Mouse (Mus musculus): ENCODE results near the gene 9930111J21Rik2. TPM values are rescaled to one million over a fixed set of nuclear protein-coding genes. Genes with fewer than 3 reads are reported as not detected.
"Not testable (repeated sequence)": the region's sequence is repeated elsewhere in the genome, so short reads cannot be mapped to it uniquely, and the experiment has no call there.

Gene 9930111J21Rik2
- polyA plus RNA-seq, 1 experiment from 2014 or later, result 1.1 TPM

DNA sequence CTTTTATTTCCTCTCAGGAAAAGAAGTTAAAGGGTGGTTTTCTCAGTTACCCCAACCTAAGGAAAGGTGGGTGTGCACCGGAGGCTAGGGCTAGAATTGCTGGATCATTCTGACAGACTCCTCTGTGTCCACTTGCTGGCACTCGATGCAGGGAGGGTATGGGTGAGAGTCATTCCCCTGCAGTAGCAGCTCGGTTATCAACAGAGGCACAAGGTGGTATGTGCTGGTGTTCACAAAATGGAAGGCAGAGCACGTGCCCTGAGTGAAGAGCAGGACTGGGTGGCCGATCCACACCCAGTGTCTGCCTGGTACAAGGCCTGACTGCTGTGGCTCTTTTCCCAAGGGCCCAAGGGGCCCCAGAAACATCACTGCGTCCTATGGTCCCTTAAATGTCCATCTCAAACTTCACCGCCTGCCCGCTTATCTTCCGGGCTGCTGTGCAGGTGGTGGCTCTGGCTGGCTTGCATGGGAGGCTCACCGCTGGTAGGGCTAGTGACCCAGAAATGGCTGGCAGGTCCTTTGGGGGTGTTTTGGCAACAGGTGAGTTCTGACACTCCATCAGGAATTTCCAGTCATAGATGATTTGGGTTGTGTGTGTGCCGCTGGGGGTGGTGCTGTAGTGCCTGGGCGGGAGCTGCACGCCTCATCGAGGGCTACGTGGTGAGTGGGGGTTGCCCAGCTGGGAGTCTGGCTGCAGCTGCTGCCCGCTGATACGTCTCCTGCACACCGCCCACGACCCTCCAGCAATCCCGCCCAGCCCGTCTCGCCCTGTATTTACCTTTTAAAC lies 37.0 kb upstream of the 9930111J21Rik2 start:
- peaks cover 8% of the 10 kb centered on the region for H3K4me1 ChIP-seq
- H3K9ac ChIP-seq, result no peak overlapping the region
- peak overlapping the region; percentile 37 for H3K27ac ChIP-seq
- H3K4me2 ChIP-seq, result peak overlapping the region; percentile 39
- no peaks in the 10 kb centered on the region for H3K27me3 ChIP-seq
- no peaks in the 10 kb centered on the region for H3K36me3 ChIP-seq
- H3K9me3 ChIP-seq, result no peaks in the 10 kb centered on the region
- ATAC-seq (ENCODE audit: borderline replicate concordance, extremely low read depth, low FRiP score, low TSS enrichment), result peak; percentile 88
- WGBS, result 27% methylated on average over 22 of the region's 22 CpGs
- peak overlapping the region; percentile 7; the same call in 1 of the 2 replicates for H3K4me3 ChIP-seq

DNA sequence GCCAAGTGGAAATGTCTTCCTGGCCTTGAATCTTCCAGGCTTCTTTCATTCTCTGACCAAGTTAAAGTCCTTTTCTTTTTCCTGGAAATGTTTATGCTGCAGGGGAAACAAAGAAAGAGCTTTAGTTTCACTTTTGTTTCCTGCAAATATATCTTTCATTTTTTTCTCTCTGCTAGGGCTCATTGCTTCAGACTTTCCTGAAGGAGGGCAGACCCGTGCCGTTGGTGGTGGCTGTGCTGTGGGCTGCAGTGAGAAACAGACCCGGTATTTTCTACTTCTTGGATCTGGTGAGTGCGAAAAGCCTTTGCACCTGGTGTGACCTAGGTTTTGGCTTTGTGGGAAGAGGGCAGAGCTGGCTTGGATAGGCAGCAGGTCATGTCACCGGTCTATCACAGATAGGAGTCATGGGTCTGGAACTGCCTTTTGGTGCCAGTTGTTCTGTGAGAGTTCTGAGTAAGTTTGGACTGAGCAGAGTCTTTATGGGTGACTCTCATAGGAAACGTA lies 35.9 kb upstream of the 9930111J21Rik2 start:
- no peaks in the 10 kb centered on the region for H3K27me3 ChIP-seq
- no peak for ATAC-seq (ENCODE audit: borderline replicate concordance, extremely low read depth, low FRiP score, low TSS enrichment)
- no peak overlapping the region for H3K27ac ChIP-seq
- peaks cover 8% of the 10 kb centered on the region for H3K4me1 ChIP-seq
- no peaks in the 10 kb centered on the region for H3K9me3 ChIP-seq
- no peak overlapping the region for H3K4me2 ChIP-seq
- no peak overlapping the region for H3K4me3 ChIP-seq
- H3K36me3 ChIP-seq, result no peaks in the 10 kb centered on the region
- no peak overlapping the region for H3K9ac ChIP-seq
- WGBS, result 73% methylated on average over 6 of the region's 6 CpGs

DNA sequence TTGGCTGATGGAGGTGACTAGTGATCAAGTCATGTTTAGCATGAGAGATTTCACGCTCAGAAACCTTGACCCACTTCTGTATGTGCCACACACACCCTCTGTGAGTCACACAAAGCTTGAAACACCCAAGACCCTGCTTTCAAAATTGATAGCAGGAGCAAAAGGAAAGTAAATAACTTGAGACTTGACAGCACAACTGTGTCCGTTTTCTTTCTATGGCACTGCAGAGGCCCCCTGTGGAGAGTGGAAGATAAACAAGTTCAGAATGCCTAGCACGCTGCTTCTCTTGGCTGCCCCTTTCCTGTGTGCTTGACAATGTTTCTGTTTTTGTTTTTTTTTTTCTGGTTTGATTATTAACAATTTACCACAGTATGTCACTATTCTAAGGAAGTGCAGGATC lies 33.8 kb upstream of the 9930111J21Rik2 start:
- Histone ChIP-seq H3K36me3 (no peaks in the 10 kb centered on the region), H3K27me3 (no peaks in the 10 kb centered on the region), H3K9me3 (no peaks in the 10 kb centered on the region), H3K4me2 (no peak overlapping the region), H3K4me3 (no peak overlapping the region), H3K4me1 (peaks cover 8% of the 10 kb centered on the region), H3K9ac (no peak overlapping the region), H3K27ac (no peak overlapping the region)
- 24% methylated on average over 3 of the region's 3 CpGs for WGBS
- ATAC-seq (ENCODE audit: borderline replicate concordance, extremely low read depth, low FRiP score, low TSS enrichment), result no peak

DNA sequence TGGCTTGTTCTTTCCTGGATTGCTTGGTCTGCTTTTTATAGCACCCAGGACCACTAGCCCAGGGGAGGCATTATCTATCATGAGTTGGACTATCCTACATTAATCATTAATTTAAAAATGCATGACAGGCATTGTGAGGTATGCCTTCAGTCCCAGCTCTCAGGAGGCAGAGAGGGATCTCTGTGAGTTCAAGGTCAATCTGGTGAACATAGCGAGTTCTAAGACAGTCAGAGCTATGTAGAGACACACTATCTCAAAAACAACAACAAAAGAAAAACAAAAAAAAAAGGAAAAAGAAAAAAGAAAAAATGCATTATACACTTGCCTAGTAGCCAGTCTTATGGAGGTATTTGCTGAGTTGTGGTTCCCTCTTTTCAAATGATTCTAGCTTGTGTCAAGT lies 33.3 kb upstream of the 9930111J21Rik2 start:
- Histone ChIP-seq H3K9ac (no peak overlapping the region), H3K27me3 (no peaks in the 10 kb centered on the region), H3K36me3 (no peaks in the 10 kb centered on the region), H3K9me3 (no peaks in the 10 kb centered on the region), H3K4me3 (no peak overlapping the region), H3K4me2 (no peak overlapping the region), H3K4me1 (peaks cover 8% of the 10 kb centered on the region), H3K27ac (no peak overlapping the region)
- ATAC-seq (ENCODE audit: borderline replicate concordance, extremely low read depth, low FRiP score, low TSS enrichment), result no peak
- WGBS, result 81% methylated on average over 1 of the region's 1 CpGs

DNA sequence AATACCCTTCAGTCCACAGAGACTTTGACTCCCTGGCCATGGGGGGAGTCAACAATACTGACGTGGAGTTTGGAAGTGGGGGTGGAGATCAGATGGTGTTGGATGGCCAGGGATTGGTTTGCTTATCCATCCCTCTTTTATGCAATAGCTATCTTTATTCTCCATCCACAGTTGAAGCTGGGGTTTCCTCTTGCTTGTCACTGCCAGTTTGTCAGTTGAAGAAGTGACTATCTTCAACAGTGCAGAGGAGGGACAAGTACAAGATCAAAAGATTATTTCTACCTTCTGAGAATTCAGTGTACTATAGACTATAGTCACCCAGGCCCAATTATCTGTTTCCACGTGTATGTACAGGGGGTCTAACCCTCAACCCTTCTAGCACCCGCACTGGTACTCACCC lies 32.8 kb upstream of the 9930111J21Rik2 start:
- no peaks in the 10 kb centered on the region for H3K36me3 ChIP-seq
- WGBS, result 69% methylated on average over 3 of the region's 3 CpGs
- no peak overlapping the region for H3K4me2 ChIP-seq
- H3K27me3 ChIP-seq, result no peaks in the 10 kb centered on the region
- no peaks in the 10 kb centered on the region for H3K9me3 ChIP-seq
- H3K27ac ChIP-seq, result no peak overlapping the region
- ATAC-seq (ENCODE audit: borderline replicate concordance, extremely low read depth, low FRiP score, low TSS enrichment), result no peak
- H3K4me3 ChIP-seq, result no peak overlapping the region
- peaks cover 8% of the 10 kb centered on the region for H3K4me1 ChIP-seq
- no peak overlapping the region for H3K9ac ChIP-seq

DNA sequence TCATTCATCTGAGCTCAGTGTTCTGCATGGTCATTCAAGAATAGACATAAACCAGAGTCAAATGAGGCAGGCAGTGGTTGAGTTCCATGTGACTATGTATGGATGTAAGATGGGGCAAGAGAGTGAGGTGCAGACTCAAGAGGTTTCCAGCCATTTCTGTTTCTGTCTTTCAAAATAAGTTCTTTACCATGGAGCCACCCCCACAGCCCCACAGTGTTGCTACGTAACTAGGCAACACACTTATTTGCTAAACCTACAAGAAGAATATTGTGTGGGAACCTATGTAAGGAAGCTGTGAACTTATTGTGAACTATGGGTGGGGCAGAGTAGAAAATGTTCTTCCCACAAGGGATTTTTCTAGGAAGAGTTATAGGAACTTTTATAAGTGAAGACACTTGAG lies 32.1 kb upstream of the 9930111J21Rik2 start:
- Histone ChIP-seq H3K27ac (no peak overlapping the region), H3K27me3 (no peaks in the 10 kb centered on the region), H3K4me2 (no peak overlapping the region), H3K36me3 (no peaks in the 10 kb centered on the region), H3K9me3 (no peaks in the 10 kb centered on the region), H3K9ac (no peak overlapping the region), H3K4me3 (no peak overlapping the region), H3K4me1 (peaks cover 3% of the 10 kb centered on the region)
- WGBS, result 77% methylated on average over 1 of the region's 1 CpGs
- ATAC-seq (ENCODE audit: borderline replicate concordance, extremely low read depth, low FRiP score, low TSS enrichment), result no peak

DNA sequence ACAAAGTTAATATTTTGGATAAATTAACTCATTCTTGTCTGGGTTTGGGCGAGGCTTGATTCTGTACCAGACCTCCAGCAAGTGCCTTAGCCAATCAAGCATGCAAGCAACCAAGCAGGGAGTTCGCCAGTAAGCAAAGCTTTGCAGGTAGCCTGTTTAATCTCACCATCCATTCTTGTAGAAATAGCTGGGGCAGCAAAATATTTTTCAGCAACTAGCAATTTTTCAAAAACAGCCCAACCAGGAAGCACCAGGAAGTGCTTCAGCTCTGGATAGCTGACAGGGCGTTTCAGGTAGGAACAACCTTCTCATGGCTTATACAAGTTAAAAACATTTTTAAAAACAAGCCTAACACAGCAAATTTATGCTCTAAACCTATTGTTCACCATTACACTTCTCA lies 30.8 kb upstream of the 9930111J21Rik2 start:
- no peaks in the 10 kb centered on the region for H3K4me1 ChIP-seq
- WGBS, result 74% methylated on average over 3 of the region's 3 CpGs
- no peak overlapping the region for H3K4me3 ChIP-seq
- ATAC-seq (ENCODE audit: borderline replicate concordance, extremely low read depth, low FRiP score, low TSS enrichment), result no peak
- H3K4me2 ChIP-seq, result no peak overlapping the region
- H3K27ac ChIP-seq, result no peak overlapping the region
- no peaks in the 10 kb centered on the region for H3K27me3 ChIP-seq
- no peaks in the 10 kb centered on the region for H3K9me3 ChIP-seq
- no peaks in the 10 kb centered on the region for H3K36me3 ChIP-seq
- H3K9ac ChIP-seq, result no peak overlapping the region

DNA sequence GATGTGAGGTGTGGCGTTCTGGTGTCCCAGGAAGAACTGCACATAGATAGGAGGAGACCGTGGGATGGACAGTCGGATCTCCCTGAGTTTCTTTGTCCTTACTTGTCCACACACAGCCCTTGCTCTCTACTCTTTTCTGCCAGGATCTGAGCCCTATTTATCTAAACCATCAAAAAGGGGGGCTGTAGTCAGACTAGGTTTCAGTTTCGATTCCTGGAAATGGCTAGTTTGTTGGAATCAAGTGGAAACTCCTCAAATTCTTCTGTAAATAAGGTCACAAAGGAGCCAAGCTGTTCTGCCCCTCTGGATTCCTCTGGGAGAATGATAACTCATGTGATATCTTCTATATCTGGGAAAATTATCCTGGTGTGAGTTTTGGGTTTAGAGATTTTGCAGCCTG lies 30.3 kb upstream of the 9930111J21Rik2 start:
- Histone ChIP-seq H3K36me3 (no peaks in the 10 kb centered on the region), H3K27me3 (no peaks in the 10 kb centered on the region), H3K4me3 (no peak overlapping the region), H3K9me3 (no peaks in the 10 kb centered on the region), H3K27ac (no peak overlapping the region), H3K4me1 (no peaks in the 10 kb centered on the region), H3K9ac (no peak overlapping the region), H3K4me2 (no peak overlapping the region)
- ATAC-seq (ENCODE audit: borderline replicate concordance, extremely low read depth, low FRiP score, low TSS enrichment), result no peak
- WGBS, result 58% methylated on average over 4 of the region's 4 CpGs

DNA sequence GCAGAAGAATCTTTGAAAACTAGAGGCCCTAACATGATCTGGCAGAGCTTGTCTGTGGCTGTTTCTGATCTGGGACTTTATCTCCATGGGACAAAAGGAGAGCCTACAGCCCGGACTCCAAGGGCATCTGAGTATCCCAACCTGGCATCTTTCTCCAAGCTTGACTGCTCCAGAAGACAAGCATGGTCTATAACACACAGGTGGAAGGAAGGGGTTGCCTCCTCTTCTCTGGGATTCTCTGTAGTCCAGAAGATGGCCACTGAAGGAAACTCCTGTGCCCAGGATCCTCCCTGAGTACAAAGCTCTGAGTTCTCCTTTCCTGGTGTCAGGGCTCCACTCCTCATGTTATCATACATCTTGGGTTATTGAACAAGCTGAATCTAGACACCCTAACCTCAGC lies 29.6 kb upstream of the 9930111J21Rik2 start:
- ATAC-seq (ENCODE audit: borderline replicate concordance, extremely low read depth, low FRiP score, low TSS enrichment), result no peak
- H3K4me3 ChIP-seq, result no peak overlapping the region
- 83% methylated on average over 1 of the region's 1 CpGs for WGBS
- no peak overlapping the region for H3K9ac ChIP-seq
- no peaks in the 10 kb centered on the region for H3K36me3 ChIP-seq
- H3K27ac ChIP-seq, result no peak overlapping the region
- no peaks in the 10 kb centered on the region for H3K27me3 ChIP-seq
- no peaks in the 10 kb centered on the region for H3K4me1 ChIP-seq
- H3K4me2 ChIP-seq, result no peak overlapping the region
- H3K9me3 ChIP-seq, result no peaks in the 10 kb centered on the region

DNA sequence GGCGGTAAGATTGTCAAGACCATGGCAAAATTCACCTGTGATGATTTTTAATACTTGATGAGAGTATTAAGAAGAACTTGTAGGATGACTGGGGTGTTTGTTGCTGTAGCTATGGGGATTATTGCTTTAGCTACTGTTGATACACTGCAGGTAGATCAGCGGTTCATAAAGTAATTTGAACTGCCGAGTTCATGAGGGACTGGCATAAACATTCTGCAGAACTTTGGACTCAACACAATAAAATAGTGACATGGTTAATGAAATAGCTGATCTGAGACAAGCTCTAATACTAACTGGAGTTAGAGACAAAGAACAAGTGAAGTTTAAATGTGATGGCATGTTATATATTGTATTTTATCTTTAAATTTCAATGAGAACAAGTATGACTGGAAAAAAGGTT lies 27.7 kb upstream of the 9930111J21Rik2 start:
- 72% methylated on average over 3 of the region's 3 CpGs for WGBS
- H3K4me1 ChIP-seq, result no peaks in the 10 kb centered on the region

DNA sequence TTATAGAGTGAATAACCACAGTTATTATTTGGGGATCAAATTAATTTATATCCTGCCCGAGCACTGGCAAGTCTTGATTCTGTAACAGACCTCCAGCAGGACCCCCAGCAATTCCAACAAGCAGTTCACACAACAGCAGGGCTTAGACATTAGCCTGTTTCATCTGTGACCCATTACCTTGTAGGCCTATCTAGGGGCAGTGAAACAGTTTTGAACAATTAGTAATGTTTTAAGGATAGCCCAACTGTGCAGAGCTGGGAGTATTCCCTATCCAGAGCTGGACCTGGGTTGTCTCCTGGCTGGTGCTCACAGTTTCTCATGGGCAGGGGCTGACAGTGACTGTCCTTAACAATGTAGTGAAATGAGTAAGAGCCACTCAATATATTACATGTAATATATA lies 26.0 kb upstream of the 9930111J21Rik2 start:
- H3K4me3 ChIP-seq, result no peak overlapping the region
- no peaks in the 10 kb centered on the region for H3K36me3 ChIP-seq
- 62% methylated on average over 1 of the region's 1 CpGs for WGBS
- no peaks in the 10 kb centered on the region for H3K9me3 ChIP-seq
- no peak overlapping the region for H3K9ac ChIP-seq
- no peak overlapping the region for H3K4me2 ChIP-seq
- no peak for ATAC-seq (ENCODE audit: borderline replicate concordance, extremely low read depth, low FRiP score, low TSS enrichment)
- H3K27ac ChIP-seq, result no peak overlapping the region; the same call in 1 of the 2 replicates
- H3K27me3 ChIP-seq, result no peaks in the 10 kb centered on the region
- no peaks in the 10 kb centered on the region for H3K4me1 ChIP-seq

More for the DNA sequence above, 27.7 kb upstream of the 9930111J21Rik2 start:
- Histone ChIP-seq H3K4me2 (no peak overlapping the region), H3K9me3 (no peaks in the 10 kb centered on the region), H3K36me3 (no peaks in the 10 kb centered on the region), H3K9ac (no peak overlapping the region), H3K27ac (no peak overlapping the region), H3K4me3 (no peak overlapping the region), H3K27me3 (no peaks in the 10 kb centered on the region)
- no peak for ATAC-seq (ENCODE audit: borderline replicate concordance, extremely low read depth, low FRiP score, low TSS enrichment)

DNA sequence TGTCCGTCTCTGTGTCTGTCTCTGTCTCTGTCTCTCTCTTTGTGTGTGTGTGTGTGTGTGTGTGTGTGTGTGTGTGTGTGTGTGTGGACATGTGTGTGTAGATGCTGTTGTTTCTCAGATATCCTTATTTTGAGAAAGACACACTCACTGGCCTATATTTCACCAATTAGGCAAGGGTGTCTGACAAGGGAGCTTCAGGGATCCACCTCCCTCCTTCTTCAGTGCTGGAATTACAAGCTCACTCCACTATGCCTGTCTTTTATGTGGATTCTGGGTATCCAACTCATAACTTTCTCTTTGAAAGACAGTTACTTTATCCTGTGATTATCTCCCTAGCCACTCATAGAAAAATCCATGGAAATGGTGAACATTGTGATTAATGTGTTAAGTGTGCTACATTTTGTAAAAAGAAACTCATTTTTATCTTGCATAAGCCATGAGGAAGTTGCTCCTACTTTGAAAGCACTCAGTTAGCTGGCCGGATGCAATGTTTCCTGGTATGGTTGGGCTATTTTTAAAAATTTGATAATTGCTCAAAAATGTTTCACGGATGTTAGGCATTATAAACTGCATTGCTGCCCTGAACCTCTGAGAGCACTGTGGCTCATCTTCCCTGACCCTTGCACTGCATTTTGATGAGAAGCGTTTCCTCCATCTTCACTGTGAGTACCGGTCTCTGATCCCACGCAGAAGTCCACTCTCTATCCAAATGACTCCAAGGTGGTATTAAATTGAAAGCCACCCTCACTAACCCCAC lies 25.1 kb upstream of the 9930111J21Rik2 start, which contains the start of gene Ifi47:
Gene Ifi47 (plus strand): TSS at position 587 of the 757 bp plus-strand sequence.
- not testable (repeated sequence) for H3K27me3 ChIP-seq; ATAC-seq (ENCODE audit: borderline replicate concordance, extremely low read depth, low FRiP score, low TSS enrichment); H3K36me3 ChIP-seq; H3K4me3 ChIP-seq; H3K9me3 ChIP-seq; H3K9ac ChIP-seq; H3K4me2 ChIP-seq; H3K4me1 ChIP-seq
- WGBS, result 44% methylated on average over 6 of the region's 6 CpGs
- peak within 1 kb of the TSS; percentile 47 for H3K27ac ChIP-seq
